Mouse (Mus musculus) heart, postnatal 36 days (tissue): ENCODE data around the gene Gm20388. TPM values are rescaled to one million over a fixed set of nuclear protein-coding genes. Genes with fewer than 3 reads are reported as not detected.

Experiments used
- DNase-seq, 2 experiments: peaks; one replicate each; pipeline ENCODE4 v3.0.0; 2021 to 2022
- intact Hi-C: fragments of 180-260 bp; cut with DNase I; formaldehyde crosslinking; loops from one replicate; pipeline ENCODE4 v1.15.1; 2025
- total RNA-seq, 2 experiments: library from RNA; stranded (reverse); gene quantifications; 2 replicates each; pipeline ENCODE4 v1.2.3; 2021

Gm20388 gene
- total RNA-seq, 2 experiments from 2014 or later: 3.5 to 4.9 TPM

DNA sequence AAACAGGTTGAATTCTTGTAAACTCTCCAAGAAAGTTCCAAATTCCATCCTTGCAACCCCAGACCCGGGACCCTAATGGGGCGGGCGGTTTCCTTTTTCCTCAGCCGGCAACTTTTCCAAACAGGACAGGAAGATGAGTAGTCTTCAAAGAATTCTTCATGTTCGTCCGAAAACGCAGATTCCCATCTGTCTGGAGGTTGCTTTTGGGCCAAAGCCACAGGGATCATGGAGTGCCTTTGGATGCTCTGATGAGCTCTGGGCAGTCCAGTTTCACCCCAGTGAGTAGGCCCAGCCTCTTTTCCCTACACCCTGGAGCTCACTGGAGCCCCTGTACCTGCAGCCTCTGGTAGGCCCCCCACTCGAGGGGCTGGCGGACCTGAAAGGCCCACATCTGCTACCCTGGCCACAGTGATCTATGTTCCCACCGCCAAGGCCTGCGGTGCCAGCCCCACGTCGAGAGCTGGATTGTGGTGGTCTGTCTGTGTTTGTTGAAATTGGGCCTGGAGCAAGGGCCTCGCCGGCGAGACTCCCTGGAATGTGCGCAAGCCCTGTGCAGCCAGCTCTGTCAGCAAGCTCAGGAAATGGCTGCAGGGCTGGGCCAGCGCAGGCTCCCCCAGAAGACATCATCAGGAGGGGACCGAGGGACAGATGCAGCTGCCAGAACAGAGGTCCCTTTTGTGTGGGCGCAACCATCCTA, 1567.4 kb downstream of the Gm20388 start:
- intact Hi-C loops: no loop called here
- peak in 1 of 2 experiments; percentile 15 for DNase-seq

DNA sequence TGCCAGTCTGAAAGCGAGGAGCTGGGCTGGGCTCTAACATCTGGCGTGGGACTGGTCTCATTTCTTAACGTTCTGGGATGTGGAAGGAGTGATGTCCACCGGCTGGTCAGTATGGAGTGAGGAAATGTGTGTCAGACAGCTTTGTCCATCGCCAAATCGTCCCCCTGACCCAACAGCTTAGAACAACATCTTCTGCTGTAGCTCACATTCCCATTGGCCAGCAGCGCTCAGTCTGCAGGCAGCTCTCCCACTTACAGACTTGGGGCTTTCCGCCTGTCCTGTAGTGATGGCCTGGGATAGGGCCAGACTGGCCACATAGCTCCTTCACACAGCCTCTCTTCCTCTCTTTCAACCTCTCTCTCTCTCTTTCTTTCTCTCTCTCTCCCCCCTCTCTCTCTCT, 1568.5 kb downstream of the Gm20388 start:
- intact Hi-C loops: no loop called here
- no peak for DNase-seq

DNA sequence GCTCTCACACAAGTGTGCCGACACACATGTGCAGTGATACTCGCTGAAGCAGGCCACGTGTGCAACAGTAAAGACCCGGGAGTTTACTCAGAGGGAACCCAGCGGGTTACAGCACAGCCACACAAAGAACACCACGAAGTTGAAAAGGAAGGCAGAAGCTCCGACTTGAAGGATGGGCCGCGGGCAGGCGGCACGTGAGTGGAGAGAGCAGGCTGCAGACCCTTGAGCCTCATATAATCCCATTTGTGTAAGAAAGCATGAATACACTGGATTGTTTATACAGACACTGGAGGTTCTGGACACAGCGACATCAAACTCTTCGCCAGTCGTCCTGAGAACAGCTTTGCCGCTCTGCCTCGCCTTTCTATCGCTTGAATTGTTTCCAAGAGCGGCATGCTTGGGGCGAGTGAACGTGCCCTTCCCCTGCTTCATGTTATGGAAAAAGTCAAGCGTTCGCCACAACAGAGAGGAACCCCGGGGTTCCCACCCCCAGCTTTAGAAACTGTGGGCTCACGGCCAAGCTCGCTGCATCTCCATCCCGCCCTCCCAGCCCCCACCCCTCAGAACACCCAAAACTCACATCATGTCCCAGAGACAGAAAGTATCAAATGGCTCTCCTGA, 1569.9 kb downstream of the Gm20388 start:
- no peak for DNase-seq
- intact Hi-C loops: no loop called here

DNA sequence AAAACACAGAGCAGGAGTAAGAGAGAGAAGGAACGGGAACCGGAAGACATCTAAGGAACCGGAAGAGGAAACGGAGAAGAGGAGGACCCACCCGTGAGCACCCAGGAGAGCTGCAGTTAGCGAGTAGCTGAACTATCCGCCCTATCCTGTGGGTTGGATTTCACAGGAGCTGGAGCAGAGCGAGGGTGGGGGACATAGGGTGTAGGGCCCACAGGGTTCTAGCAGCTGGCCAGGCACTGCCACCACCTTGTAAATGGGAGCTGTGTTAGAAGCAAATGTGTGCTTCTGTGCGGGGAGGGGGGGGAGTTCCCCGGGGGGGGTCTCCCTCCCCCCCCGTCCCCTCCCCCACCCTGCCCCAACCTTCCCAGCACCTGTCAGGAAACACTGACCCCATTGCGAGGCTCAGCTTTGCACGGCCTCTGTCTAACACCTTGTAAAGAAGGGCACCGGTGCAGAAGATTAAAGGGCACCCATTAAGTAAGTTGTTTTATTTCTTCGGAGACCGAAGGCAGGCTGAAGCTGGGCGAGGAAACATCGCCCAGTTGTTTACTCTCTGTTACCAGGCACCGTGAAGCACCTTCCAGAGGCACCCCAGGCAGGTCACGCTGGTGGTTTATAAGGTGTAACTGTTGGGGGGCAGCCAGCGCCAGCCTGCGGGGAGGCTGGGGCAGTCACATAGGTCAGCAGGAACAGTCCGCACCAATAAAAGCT, 1573.6 kb downstream of the Gm20388 start:
- intact Hi-C loops: no loop called here
- no peak for DNase-seq

DNA sequence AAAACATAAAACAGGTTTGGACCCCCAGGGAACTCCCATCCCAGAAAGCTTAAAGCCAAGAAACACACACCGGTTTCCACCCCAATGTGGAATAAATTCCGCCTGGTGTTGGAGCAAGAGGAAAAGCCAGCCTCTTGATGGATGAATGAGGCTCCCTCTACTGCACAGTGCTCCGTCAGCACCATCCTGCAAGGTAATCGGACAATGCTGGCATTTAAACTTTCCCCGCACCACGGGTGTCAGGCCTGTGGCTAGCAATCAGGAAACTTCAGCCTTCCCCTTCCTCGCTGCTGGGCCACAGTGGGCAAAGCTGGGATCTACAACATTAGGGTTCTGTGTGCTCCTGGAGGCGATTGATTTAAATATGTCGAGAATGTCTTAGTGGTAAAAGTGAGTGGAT, 1581.0 kb downstream of the Gm20388 start:
- DNase-seq: no peak
- intact Hi-C loops: no loop called here

DNA sequence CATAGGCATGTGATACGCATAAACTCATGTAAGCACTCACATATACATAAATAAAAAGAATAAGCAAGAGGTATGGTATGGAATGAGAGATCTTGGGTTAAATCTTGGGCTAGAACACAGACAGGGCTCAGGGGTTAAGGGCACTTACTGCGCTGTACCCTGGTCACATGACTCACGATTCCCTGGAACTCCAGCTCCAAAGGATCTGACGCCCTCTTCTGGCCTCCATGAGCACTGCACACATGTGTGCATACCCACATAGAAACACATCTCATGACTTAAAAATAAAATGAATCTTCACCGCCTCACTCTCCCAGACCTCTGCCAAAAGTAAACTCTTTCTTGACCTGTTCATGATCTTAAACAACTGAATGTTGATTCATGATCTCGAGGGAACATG, 1587.0 kb downstream of the Gm20388 start:
- intact Hi-C loops: no loop called here
- no peak for DNase-seq

DNA sequence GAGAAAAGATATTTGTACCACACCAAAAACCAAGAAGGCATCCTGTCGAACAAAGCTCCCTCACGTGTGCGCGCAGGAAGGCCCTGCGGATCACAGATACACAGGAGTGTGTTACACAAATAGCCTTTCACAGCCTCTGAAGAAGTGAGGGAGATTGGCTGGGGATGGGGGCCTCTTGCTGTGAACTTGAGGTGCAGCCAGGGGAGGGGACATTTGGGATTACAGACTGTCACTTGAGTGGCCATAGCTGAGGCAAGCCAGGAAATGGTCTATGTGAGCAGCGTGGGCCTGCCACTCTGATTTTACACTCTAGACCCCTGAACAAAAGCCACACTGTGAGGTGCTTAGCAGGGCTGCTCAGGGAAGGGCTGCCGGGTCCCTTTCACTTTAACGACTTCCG, 1601.1 kb downstream of the Gm20388 start:
- DNase-seq: no peak
- intact Hi-C loops: loop anchor here (5.0 to 10.0 kb wide), 4 partner anchors 89 to 687 kb away; no protein-coding TSS in a partner anchor

DNA sequence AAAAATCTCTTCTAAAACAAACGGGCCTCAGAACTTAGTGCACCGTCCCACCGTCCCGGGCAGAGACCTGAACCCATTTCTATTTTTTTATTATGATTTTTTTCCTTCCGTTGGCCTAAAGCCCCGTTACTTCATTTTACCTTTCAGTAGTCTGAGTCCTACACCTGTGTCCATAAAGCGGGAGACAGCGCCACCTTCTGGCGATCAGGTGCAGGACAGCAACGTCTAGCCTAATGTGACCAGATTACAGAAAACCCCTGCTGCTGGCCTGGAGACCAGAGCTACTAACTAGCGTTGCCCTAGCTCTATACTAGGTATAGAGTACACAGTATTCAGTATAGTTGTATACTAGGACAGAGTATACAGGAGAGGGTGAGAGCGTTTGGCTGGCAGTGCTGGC, 1602.8 kb downstream of the Gm20388 start:
- intact Hi-C loops: loop anchor here (1.0 to 10.0 kb wide), 5 partner anchors 91 to 689 kb away; no protein-coding TSS in a partner anchor

DNA sequence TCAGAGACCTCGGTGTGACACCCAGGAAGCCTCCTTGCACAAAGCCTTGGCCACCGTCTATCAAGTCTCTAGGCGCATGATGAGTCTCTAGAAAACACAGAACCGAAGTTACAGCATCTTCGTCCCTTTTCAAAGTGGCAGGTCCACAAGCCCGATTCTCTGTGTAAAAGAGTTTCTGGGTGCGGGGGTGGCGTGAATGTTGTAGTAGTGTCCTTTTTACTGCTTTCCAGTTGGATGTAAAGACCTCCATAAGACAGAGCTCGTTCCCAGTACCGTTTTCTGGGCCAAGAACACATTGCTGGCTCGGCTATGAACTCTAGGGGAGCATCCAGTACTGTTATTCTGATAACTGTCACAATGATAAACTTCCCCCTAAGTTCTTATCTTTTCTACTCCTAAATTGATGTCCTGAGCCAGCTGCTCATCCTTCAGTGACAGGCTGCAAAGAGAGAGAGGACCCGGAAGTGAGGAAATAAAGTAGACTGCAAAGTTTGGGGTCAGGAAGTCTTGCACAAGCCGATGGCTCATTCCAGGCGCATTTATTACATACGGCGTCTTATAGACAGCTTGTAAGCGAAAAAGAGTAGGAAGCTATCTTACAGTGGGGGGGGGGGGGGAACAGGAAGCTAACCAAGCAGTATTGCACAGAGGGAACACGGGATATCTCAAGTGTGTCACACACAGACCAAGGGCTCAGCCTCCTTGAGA, 1614.6 kb downstream of the Gm20388 start:
- no peak for DNase-seq
- intact Hi-C loops: no loop called here

More for the DNA sequence above, 1602.8 kb downstream of the Gm20388 start:
- DNase-seq: peak; percentile 81 to 89

DNA sequence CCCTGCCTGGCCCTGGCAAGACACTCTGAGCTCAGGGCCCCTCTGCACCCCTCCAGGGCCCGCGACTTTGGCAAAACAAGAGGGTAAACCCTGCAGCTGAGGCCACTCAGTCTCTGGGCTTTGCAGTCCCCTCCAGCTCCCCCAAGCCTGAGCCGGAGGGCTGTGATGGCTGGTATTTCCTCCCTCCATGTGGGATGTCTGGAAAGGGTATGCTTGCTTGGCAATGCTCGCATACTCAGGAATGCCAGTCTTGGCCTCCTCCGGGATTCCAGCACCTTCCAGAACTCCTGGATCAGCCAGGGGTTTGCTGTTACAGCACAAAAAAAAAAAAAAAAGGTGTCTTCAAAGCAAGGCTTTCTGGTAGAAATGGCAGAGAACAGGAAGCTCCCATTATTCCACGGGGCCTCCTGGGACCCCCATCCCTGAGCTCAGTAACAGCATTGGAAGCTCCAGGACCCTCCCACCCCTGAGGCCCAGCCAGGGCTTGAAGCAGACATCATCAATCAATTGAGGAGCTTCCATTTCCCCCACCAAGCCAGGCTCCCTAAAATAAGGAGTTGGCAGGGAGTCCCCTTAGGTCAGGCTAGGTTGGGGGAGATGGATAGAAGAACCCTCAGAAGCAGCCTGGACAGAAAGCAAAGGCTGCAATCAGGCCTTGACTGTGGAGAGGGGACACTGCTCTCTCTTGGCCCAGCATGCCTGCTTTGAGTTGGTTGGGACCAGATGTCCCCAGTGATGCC, 1616.3 kb downstream of the Gm20388 start:
- intact Hi-C loops: no loop called here
- DNase-seq: no peak

DNA sequence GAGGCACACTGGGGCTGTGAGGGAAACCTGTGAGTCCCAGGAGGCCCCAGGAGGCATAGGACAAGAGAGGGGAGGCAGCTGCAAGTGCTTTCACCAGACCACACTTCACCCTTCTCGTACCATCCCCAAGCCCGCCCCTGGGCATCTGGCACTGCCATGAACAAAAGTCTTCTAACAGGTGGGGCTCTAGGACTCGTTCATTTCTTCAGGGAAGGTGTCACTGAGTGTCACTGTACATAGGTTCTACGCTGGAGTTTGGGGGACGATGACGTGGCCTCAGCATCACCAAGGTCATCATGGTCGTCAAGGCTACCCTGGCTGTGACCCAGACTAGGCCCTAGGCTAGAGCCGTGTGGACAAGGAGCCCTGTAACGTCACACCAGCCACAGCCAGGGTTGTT, 1617.1 kb downstream of the Gm20388 start:
- intact Hi-C loops: no loop called here
- no peak for DNase-seq

DNA sequence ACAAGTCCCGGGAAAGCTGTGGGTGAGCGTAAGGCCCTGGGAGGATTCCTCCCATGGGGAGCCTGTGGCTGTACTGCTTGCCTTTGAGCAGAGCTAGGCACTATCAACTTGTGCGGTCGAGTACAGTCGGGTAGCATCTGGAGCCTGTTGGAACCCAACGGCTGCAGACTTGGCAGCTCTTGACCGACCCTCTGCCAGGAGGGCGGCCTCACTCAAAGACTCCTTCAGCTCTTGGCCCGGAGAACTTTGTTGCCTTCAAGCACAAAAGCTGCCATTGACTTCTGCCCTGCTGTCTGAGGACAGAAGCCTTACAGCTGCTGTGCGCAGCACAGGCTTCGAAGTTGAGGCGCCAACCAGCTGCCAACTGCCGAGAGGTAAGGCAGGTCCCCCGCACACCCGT, 1618.1 kb downstream of the Gm20388 start:
- DNase-seq: peak; percentile 55 to 62
- intact Hi-C loops: no loop called here

DNA sequence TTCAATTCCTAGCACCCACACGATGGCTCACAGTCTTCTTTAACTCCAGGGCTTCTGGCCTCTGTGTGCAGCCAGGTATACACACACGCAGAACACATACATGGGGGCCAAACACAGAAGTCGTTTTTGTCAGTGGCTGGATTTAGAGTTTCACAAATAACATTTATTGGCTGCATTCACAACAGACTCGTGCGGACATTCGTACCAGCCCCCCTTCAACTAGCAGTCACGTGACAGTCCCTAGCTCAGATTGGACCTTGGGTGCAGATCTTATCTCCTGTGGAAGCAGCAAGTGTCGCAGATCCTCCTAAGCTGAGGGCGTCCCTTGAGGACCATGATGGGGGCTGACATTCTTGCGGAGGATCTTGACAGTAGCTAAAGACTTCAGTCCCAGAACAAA, 1620.0 kb downstream of the Gm20388 start:
- no peak for DNase-seq
- intact Hi-C loops: no loop called here

DNA sequence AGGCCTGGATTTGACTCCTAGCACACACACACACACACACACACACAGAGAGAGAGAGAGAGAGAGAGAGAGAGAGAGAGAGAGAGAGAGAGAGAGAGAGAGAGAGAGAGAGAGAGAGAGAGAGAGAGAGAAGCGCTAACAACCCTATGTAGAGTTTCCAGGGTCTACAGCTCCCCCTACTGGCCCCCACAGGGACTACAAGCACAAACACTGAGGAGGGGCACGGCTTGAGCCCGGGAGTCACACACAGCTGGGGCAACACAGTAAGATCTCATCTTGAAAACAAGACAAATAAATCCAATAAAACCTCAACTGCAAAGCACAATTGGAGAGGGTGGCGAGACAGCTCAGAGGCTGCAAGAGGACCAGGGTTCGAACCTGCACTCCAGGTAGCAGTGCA, 1621.7 kb downstream of the Gm20388 start:
- DNase-seq: peak in 1 of 2 experiments; percentile 37
- intact Hi-C loops: no loop called here

DNA sequence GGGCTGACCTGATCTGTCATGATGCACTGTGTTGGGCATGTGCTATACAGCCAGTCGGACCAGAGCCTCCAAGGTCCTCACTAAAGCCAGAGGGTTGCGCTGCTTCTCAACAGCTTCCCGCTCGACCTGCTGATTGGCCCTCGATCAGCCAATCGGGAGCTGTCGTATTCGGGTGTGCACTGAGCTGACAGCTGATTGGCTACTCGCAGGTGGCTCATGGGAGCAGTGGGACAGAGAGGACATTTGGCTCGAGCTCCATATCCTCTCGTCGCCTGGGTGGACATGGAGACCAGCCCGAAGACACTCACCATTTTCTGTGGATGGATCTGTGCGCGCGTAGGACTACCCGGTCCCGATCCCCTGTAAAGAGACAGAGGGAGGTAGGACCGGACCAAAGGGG, 1631.2 kb downstream of the Gm20388 start:
- no peak for DNase-seq
- intact Hi-C loops: no loop called here

DNA sequence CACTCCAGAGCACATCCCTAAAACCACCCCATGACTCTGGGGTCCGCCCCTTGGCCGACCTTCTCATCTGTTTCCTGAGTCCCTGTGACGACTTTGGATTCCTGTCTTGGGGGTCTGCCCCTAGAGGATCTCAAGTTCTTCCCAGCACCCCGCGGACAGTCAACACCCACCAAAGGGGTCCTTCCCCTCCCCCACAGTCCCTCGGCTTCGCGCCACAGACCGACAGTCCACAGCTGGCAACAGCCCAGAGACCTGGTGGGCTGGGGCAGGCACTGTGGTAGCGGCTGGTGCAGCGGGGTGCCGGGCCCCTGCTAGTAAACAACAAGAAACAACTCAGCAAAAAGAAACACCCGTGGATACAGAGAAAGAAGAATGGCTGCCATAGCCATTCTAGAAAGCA, 1632.3 kb downstream of the Gm20388 start:
- intact Hi-C loops: no loop called here

DNA sequence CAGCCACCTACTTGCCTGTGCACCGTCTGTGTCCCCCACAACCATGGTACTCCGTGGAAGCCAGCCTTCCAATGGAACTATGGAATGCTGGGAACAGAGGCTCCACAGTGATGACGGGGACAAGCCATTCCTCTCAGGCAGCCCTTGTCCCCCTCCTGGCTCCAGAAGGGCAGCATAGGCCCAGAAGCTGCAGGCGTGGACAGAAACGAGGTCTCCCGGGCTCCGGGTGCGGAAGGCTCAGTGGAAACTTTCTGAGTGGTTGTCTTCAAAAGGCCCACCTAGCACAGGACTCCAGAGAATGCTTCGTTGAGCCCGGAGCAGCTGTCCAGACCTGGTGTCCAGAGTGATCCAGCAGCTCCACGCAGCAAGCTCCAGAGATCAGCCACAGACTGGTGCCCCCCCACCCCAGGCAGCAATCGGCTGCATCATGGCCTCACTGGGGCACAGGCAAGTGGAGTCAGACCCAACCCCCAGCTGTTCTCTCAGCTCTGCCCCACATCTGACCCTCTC, 1633.7 kb downstream of the Gm20388 start, which contains the start of gene 1700018B08Rik:
Gene 1700018B08Rik (minus strand): TSS at position 45 of the 510 bp plus-strand sequence.
- no peak for DNase-seq
- intact Hi-C loops: no loop called here

More for the DNA sequence above, 1632.3 kb downstream of the Gm20388 start:
- no peak for DNase-seq

DNA sequence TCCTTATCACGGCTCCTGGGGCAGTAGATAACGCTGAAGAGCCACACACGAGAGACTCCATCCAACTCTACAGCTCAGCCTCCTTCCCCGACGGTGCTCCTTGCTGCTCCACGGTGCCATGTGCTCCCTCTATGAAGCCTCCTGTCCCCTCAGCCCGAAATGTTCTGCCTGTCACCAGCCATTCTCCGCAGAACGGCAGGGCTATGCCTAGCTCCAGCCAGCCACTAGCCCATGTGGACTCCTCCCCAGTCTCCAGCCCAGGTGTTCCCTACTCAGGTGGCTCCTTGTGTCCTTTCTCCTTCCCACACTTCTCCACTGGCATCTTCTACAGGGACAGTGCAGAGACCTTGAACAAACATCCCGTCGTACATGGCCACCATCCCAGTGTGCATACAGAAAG, 1634.3 kb downstream of the Gm20388 start:
- no peak for DNase-seq
- intact Hi-C loops: loop anchor here (5.0 kb wide), 1 partner anchor 287 kb away; no protein-coding TSS in a partner anchor

DNA sequence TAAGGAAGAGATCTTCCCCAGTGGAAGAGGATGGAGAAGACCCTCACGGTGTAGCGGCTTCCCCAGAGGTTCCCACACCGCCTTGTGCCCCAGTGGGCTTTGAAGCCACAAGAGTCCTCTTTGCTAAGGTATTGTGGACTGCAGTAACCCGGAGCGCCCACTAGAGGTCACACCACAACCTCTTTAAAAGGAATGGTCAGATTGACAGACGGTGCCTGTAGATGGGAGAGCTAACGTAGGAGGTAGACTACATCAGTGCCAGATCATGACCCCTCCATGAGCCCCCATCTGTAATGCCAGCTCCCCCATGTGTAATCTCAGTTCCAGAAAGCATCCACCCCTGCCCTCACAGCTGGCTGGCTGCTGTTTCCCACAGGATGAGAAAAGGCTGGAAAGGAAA, 1636.5 kb downstream of the Gm20388 start:
- DNase-seq: peak; percentile 77 to 80
- intact Hi-C loops: loop anchor here (2.0 to 5.0 kb wide), 5 partner anchors 32 to 285 kb away; partner anchors contain the start of genes Fbxo31 and Map1lc3b

DNA sequence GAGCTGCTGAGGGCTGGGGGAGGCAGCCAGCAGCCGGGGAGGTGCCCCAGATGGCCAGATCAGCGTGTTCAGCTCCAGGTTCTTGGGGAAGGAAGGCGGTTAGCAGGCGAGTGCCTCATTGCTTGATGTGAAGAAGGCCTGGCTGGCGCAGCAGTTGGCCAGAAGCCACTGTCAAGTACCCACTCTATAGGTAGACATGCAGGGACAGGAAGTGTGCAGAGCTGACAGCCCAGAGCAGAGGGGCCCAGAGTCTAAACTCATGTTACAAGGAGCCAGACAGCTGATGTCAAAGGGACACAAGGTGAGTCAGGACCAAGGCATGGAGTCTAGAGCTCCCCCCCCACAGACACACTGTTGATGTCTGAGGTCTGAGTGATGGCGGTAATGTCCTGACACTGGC, 1639.4 kb downstream of the Gm20388 start:
- DNase-seq: no peak
- intact Hi-C loops: no loop called here
